Mouse (Mus musculus) forebrain, embryonic 10.5 days (tissue): ENCODE data around the gene Cox4i2. TPM values are rescaled to one million over a fixed set of nuclear protein-coding genes. Genes with fewer than 3 reads are reported as not detected.

Source experiments
- DNase-seq: peaks from one replicate; pipeline ENCODE4 v3.0.0-alpha.2; 2017; ENCODE audit warnings: low spot score; ENCODE audit errors: extremely low spot score
- H3K27ac ChIP-seq: fragments of 300-500 bp; sonication (generic); 2 replicates; pipeline ENCODE4 v1.5.1; 2016; ENCODE audit warnings: mild to moderate bottlenecking
- H3K27me3 ChIP-seq: fragments of 300-500 bp; sonication (generic); 2 replicates; pipeline ENCODE4 v1.6.1; 2016; ENCODE audit warnings: mild to moderate bottlenecking; ENCODE audit not compliant: poor library complexity, severe bottlenecking
- H3K36me3 ChIP-seq: fragments of 300-500 bp; sonication (generic); replicated peaks from 2 replicates; pipeline ENCODE4 v1.6.1; 2016; ENCODE audit warnings: mild to moderate bottlenecking, moderate library complexity
- H3K4me1 ChIP-seq: fragments of 300-500 bp; sonication (generic); 2 replicates; pipeline ENCODE4 v1.6.1; 2016
- H3K4me3 ChIP-seq: fragments of 300-500 bp; sonication (generic); 2 replicates; pipeline ENCODE4 v1.5.1; 2016; ENCODE audit warnings: mild to moderate bottlenecking, moderate library complexity
- H3K9me3 ChIP-seq: fragments of 300-500 bp; sonication (generic); 2 replicates; pipeline ENCODE4 v1.6.1; 2016; ENCODE audit warnings: mild to moderate bottlenecking, moderate library complexity
- WGBS: fragments of 180-500 bp; shearing (Covaris S2); methylation state at CpG from one replicate; pipeline ENCODE4 v1.1.7; 2016; 5-methylcytosine and 5-hydroxymethylcytosine counted together
- polyA plus RNA-seq: library from polyadenylated mRNA; unstranded; fragments of >200 nt; fragmentation: Nextera tagmentation; extraction: Ambion mirVana; gene quantifications from 2 replicates; pipeline ENCODE4 v1.2.1, GENCODE M21; 2016

Gene Cox4i2
- polyA plus RNA-seq, 1 experiment from 2014 or later: 3.0 TPM

DNA sequence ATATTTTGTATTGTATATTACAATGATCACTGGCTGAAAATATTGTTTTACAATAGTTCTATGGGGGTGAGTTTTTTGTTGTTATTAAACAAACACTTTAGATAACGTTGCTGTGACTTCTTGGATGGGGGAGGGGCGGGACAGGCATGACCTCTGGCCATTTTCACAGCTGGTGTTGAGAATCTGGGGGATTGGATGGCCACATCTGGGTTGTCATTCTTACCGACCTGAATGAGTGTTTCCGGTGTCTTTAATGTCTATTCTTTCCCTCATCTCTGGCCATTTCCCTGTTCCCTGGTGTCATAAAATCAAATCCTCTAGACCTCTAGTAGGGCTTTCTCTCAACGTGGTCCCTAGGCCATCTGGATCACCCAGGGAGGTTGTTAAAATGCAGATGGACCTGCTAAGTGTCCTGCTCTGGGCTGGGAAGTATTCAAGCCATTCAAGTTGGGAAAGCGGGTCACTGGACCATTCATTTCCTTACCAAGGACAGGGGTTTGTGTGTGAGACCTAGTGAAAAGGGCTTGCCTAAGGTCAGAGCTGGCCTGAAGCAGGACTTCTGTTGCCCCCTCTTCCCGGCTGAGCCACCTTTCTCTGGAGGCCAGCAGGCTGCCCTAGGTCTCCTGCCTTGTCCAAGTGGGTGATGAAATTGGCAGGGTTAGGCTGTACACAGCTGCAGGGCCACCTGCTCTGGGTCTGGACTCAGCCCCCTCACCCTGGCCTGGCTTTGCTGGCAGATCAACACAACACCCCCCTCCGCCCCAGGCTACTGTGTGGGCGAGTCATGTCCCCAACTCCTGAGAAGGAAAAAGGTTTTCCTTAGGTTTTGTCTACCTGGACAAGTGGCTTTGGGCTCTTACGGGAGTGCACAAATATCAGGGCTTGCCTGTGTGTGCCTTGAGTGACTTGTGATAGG is 16.4 kb upstream of the Cox4i2 start:
- H3K4me3 ChIP-seq: peak overlapping the region; percentile 75
- WGBS: 14% methylated on average over 10 of the region's 10 CpGs
- H3K27ac ChIP-seq: peak overlapping the region; percentile 92
- DNase-seq: peak; percentile 35
- peaks cover 50% of the 10 kb centered on the region for H3K27me3 ChIP-seq
- peaks cover 83% of the 10 kb centered on the region for H3K4me1 ChIP-seq
- H3K9me3 ChIP-seq: no peaks in the 10 kb centered on the region
- H3K36me3 ChIP-seq: no peaks in the 10 kb centered on the region

DNA sequence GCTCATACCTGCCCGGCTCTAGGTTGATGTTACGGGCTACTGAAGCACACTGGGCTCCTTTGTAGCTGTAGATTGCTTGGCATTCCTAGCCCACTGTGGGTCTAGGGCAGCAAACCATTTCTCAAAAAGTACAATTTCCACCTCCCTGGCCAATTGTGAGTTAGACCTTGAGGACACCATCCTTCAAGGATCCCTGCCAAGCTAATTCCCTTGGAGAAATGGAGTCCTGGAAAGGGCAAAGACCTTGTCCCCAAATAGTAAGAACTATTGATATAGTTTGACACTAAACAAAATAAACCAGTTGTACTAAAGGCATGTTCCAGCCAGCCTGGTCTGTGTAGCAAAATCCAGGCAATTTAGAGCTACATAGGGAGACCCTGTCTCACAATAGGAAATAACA is 15.6 kb upstream of the Cox4i2 start:
- Histone ChIP-seq H3K27ac (peak overlapping the region; percentile 92), H3K27me3 (peaks cover 50% of the 10 kb centered on the region), H3K9me3 (no peaks in the 10 kb centered on the region), H3K4me1 (peaks cover 83% of the 10 kb centered on the region), H3K36me3 (no peaks in the 10 kb centered on the region), H3K4me3 (peak overlapping the region; percentile 75)
- WGBS: 55% methylated on average over 2 of the region's 2 CpGs
- no peak for DNase-seq

DNA sequence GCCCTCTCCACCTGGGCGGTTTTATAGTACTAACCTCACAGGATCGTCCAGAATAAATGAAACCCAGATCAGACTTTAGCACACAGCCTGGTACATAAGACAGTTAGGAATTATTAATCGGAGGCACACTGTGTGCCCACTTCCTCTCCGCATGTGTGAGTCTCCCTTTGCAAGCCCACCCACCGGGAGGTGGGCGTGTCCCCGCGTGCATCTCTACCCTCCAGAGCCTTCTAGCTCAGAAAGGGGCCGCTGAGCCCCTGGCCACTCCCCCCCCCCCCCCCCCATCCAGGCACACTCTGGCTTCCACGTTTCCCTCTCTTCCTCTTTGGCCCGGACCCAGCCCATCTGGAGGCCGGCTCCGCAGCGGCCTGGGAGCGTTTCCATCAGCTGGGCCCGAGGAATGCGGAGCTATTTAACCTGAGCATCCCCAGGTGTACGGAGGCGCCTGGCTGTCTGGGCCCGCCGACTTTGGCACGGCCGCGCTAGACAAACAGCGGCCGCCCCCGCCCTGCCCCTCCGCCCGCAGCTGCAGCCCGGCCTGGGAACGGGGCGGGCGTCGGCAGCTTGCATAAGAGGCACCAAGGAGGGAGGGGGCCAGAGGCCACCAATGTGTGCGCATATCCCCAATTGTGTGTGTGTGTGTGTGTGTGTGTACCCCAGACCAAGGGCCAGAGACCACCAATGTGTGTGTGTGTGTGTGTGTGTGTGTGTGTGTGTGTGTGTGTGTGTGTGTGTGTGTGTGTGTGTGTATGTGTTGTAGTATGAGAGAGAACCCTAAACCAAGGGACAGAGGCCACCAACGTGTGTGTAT is 14.7 kb upstream of the Cox4i2 start:
- peak overlapping the region; percentile 92 for H3K27ac ChIP-seq
- WGBS: 1% methylated on average over 34 of the region's 36 CpGs
- H3K4me3 ChIP-seq: peak overlapping the region; percentile 75
- H3K9me3 ChIP-seq: no peaks in the 10 kb centered on the region
- H3K4me1 ChIP-seq: peaks cover 80% of the 10 kb centered on the region
- DNase-seq: peak; percentile 70
- H3K27me3 ChIP-seq: peaks cover 47% of the 10 kb centered on the region
- H3K36me3 ChIP-seq: no peaks in the 10 kb centered on the region

DNA sequence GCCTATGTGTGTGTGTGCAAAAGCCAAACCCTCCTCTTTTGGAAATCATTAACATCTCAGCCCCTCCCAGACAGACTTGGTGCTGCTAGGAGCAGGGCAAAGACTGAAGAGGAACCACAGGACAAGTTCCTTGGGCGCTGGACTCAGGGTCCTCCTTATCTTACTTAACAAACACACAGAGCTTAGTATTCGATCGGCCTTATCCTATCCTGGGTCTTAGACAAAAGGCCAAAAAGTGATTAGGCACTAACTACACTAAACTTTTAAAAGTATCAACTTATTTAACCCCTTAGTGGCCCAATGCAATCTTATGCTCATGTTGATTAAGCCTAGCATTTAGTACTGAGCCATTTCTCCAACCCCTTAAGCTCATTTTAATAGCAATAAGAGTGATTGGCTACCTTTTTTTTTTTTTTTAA is 14.1 kb upstream of the Cox4i2 start:
- 32% methylated on average over 3 of the region's 3 CpGs for WGBS
- Histone ChIP-seq H3K27me3 (peaks cover 46% of the 10 kb centered on the region), H3K4me3 (peak overlapping the region; percentile 75), H3K9me3 (no peaks in the 10 kb centered on the region), H3K36me3 (no peaks in the 10 kb centered on the region), H3K4me1 (peaks cover 74% of the 10 kb centered on the region), H3K27ac (peak overlapping the region; percentile 92)
- DNase-seq: no peak

GRCm38 (mm10) chr2:152740490-152740889 is 13.5 kb upstream of the Cox4i2 start:
- WGBS: 78% methylated on average over 5 of the region's 5 CpGs
- Histone ChIP-seq H3K9me3 (no peaks in the 10 kb centered on the region), H3K4me3 (no peak overlapping the region), H3K27me3 (peaks cover 46% of the 10 kb centered on the region), H3K36me3 (no peaks in the 10 kb centered on the region), H3K27ac (peak overlapping the region; percentile 92; the same call in 1 of the 2 replicates), H3K4me1 (peaks cover 67% of the 10 kb centered on the region)
- DNase-seq: no peak

- Histone ChIP-seq H3K9me3 (no peaks in the 10 kb centered on the region), H3K4me1 (peaks cover 58% of the 10 kb centered on the region), H3K4me3 (peak overlapping the region; percentile 14; the same call in 1 of the 2 replicates), H3K27ac (peak overlapping the region; percentile 81), H3K36me3 (no peaks in the 10 kb centered on the region), H3K27me3 (peaks cover 46% of the 10 kb centered on the region)
- 67% methylated on average over 14 of the region's 14 CpGs for WGBS
- DNase-seq: no peak
Observed at GRCm38 (mm10) chr2:152741153-152742041, 12.6 kb upstream of the Cox4i2 start.

DNA sequence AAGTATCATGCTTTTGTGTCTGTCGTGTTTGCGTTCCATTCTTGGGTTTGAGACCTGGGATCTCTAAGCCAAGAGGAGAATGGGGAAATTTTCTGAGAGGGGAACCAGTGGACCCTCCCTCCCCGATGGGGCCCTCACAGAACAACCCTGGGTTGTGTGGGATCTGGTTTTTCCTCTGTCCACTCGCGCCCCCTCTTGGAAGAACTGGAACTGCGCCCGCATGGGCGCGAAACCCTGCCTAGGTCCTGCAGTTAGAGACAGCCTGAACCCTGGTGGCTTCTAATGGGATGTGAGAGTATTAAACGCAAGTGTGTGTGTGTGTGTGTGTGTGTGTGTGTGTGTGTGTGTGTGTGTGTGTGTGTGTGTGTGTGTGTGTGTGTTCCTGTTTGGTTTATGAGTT is 11.5 kb upstream of the Cox4i2 start:
- no peaks in the 10 kb centered on the region for H3K36me3 ChIP-seq
- peaks cover 48% of the 10 kb centered on the region for H3K4me1 ChIP-seq
- peaks cover 40% of the 10 kb centered on the region for H3K27me3 ChIP-seq
- 19% methylated on average over 10 of the region's 10 CpGs for WGBS
- peak; percentile 75 for DNase-seq
- no peak overlapping the region for H3K4me3 ChIP-seq
- no peaks in the 10 kb centered on the region for H3K9me3 ChIP-seq
- H3K27ac ChIP-seq: peak overlapping the region; percentile 81

- H3K4me3 ChIP-seq: no peak overlapping the region
- DNase-seq: no peak
- 76% methylated on average over 17 of the region's 17 CpGs for WGBS
- H3K27me3 ChIP-seq: peaks cover 46% of the 10 kb centered on the region
- no peak overlapping the region for H3K27ac ChIP-seq
- no peaks in the 10 kb centered on the region for H3K36me3 ChIP-seq
- H3K9me3 ChIP-seq: no peaks in the 10 kb centered on the region
- H3K4me1 ChIP-seq: peaks cover 21% of the 10 kb centered on the region
Observed at GRCm38 (mm10) chr2:152756474-152757393, 2.8 kb downstream of the Cox4i2 start.

GRCm38 (mm10) chr2:152757478-152757877 is 3.5 kb downstream of the Cox4i2 start:
- Histone ChIP-seq H3K4me1 (peaks cover 21% of the 10 kb centered on the region), H3K4me3 (no peak overlapping the region), H3K27ac (no peak overlapping the region), H3K27me3 (peaks cover 46% of the 10 kb centered on the region), H3K9me3 (no peaks in the 10 kb centered on the region), H3K36me3 (no peaks in the 10 kb centered on the region)
- no peak for DNase-seq
- 69% methylated on average over 2 of the region's 2 CpGs for WGBS

GRCm38 (mm10) chr2:152758351-152758750 is 4.4 kb downstream of the Cox4i2 start:
- H3K27me3 ChIP-seq: peaks cover 38% of the 10 kb centered on the region
- H3K36me3 ChIP-seq: no peaks in the 10 kb centered on the region
- H3K27ac ChIP-seq: no peak overlapping the region
- peaks cover 21% of the 10 kb centered on the region for H3K4me1 ChIP-seq
- no peak for DNase-seq
- 70% methylated on average over 4 of the region's 4 CpGs for WGBS
- no peaks in the 10 kb centered on the region for H3K9me3 ChIP-seq
- H3K4me3 ChIP-seq: no peak overlapping the region

DNA sequence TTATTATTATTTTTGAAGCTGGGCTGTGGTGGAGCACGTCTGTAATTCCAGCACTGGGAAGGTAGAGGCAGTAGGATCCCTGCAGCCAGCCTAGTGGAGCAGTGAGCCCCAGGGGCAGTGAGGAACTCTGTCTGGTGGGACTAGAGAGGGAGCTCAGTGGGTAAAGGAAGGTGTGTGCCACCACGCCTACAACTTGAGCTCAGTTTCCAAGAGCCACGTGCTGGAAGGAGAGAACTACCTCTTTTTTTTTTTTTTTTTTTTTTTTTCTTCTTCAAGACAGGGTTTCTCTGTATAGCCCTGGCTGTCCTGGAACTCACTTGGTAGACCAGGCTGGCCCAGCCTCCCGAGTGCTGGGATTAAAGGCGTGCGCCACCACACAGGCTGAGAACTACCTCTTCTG is 9.3 kb downstream of the Cox4i2 start:
- Histone ChIP-seq H3K27ac (no peak overlapping the region), H3K9me3 (no peaks in the 10 kb centered on the region), H3K4me1 (peaks cover 34% of the 10 kb centered on the region), H3K36me3 (no peaks in the 10 kb centered on the region), H3K4me3 (no peak overlapping the region), H3K27me3 (peaks cover 7% of the 10 kb centered on the region)
- DNase-seq: no peak
- 83% methylated on average over 6 of the region's 6 CpGs for WGBS
